Mouse (Mus musculus) heart, embryonic 12.5 days (tissue): ENCODE results near the gene Cped1. TPM values are rescaled to one million over a fixed set of nuclear protein-coding genes. Genes with fewer than 3 reads are reported as not detected.

ENCODE experiments used
- ATAC-seq: fragments of 200-750 bp; cut with Nextera tagmentation; 2 replicates; pipeline ENCODE4 v1.8.0; 2017; ENCODE audit warnings: moderate TSS enrichment, moderate library complexity; ENCODE audit not compliant: insufficient number of reproducible peaks, low FRiP score
- H3K27ac ChIP-seq: fragments of 300-500 bp; sonication (generic); 2 replicates; pipeline ENCODE4 v1.5.1; 2016; ENCODE audit warnings: mild to moderate bottlenecking, moderate library complexity; ENCODE audit not compliant: poor library complexity, severe bottlenecking
- H3K27me3 ChIP-seq: fragments of 300-500 bp; sonication (generic); replicated peaks from 2 replicates; pipeline ENCODE4 v1.6.1; 2016; ENCODE audit warnings: mild to moderate bottlenecking, moderate library complexity
- H3K36me3 ChIP-seq: fragments of 300-500 bp; sonication (generic); 2 replicates; pipeline ENCODE4 v1.6.1; 2016; ENCODE audit warnings: mild to moderate bottlenecking, moderate library complexity
- H3K4me1 ChIP-seq: fragments of 300-500 bp; sonication (generic); replicated peaks from 2 replicates; pipeline ENCODE4 v1.6.1; 2016; ENCODE audit warnings: mild to moderate bottlenecking
- H3K4me2 ChIP-seq: fragments of 300-500 bp; sonication (generic); 2 replicates; pipeline ENCODE4 v1.6.1; 2016; ENCODE audit warnings: mild to moderate bottlenecking, moderate library complexity
- H3K4me3 ChIP-seq: fragments of 300-500 bp; sonication (generic); 2 replicates; pipeline ENCODE4 v1.5.1; 2016; ENCODE audit warnings: mild to moderate bottlenecking
- H3K9ac ChIP-seq: fragments of 300-500 bp; sonication (generic); 2 replicates; pipeline ENCODE4 v1.6.1; 2016; ENCODE audit warnings: mild to moderate bottlenecking, moderate library complexity
- H3K9me3 ChIP-seq: fragments of 300-500 bp; sonication (generic); replicated peaks from 2 replicates; pipeline ENCODE4 v1.6.1; 2016; ENCODE audit warnings: mild to moderate bottlenecking, moderate library complexity
- WGBS: fragments of 180-500 bp; shearing (Covaris S2); methylation state at CpG from one replicate; pipeline ENCODE4 v1.1.7; 2016; 5-methylcytosine and 5-hydroxymethylcytosine counted together
- polyA plus RNA-seq: library from polyadenylated mRNA; unstranded; fragments of >200 nt; fragmentation: Nextera tagmentation; extraction: Ambion mirVana; gene quantifications from 2 replicates; pipeline ENCODE4 v1.2.1, GENCODE M21; 2016

Cped1 gene
- polyA plus RNA-seq, 1 experiment from 2014 or later = 5.2 TPM

- no peak overlapping the region for H3K27ac ChIP-seq
- 0 out of 2 replicates have a peak, but pooled peaks cover 9% of the 10 kb centered on the region for H3K4me1 ChIP-seq
- ATAC-seq = no peak
- H3K27me3 ChIP-seq = no peaks in the 10 kb centered on the region
- 71% methylated on average over 5 of the region's 6 CpGs for WGBS
- H3K4me3 ChIP-seq = no peak overlapping the region
- no peak overlapping the region for H3K9ac ChIP-seq
- H3K9me3 ChIP-seq = no peaks in the 10 kb centered on the region
- no peaks in the 10 kb centered on the region for H3K36me3 ChIP-seq
- H3K4me2 ChIP-seq = no peak overlapping the region
Observed at GRCm38 (mm10) chr6:22206630-22207293, 221.0 kb downstream of the Cped1 start.

GRCm38 (mm10) chr6:22212158-22212557 is 226.4 kb downstream of the Cped1 start:
- Histone ChIP-seq H3K36me3 (no peaks in the 10 kb centered on the region), H3K9me3 (no peaks in the 10 kb centered on the region), H3K27ac (no peak overlapping the region), H3K4me2 (no peak overlapping the region), H3K9ac (no peak overlapping the region), H3K27me3 (no peaks in the 10 kb centered on the region), H3K4me3 (no peak overlapping the region), H3K4me1 (peaks cover 8% of the 10 kb centered on the region; the same call in 1 of the 2 replicates)
- 80% methylated on average over 6 of the region's 6 CpGs for WGBS
- no peak for ATAC-seq

GRCm38 (mm10) chr6:22213187-22213586 is 227.5 kb downstream of the Cped1 start:
- Histone ChIP-seq H3K4me1 (peaks cover 8% of the 10 kb centered on the region; the same call in 1 of the 2 replicates), H3K36me3 (no peaks in the 10 kb centered on the region), H3K9ac (no peak overlapping the region), H3K4me3 (no peak overlapping the region), H3K27ac (no peak overlapping the region), H3K27me3 (no peaks in the 10 kb centered on the region), H3K4me2 (no peak overlapping the region), H3K9me3 (no peaks in the 10 kb centered on the region)
- no peak for ATAC-seq
- WGBS = 74% methylated on average over 5 of the region's 5 CpGs

- Histone ChIP-seq H3K9ac (no peak overlapping the region), H3K4me2 (no peak overlapping the region), H3K36me3 (no peaks in the 10 kb centered on the region), H3K4me1 (peaks cover 8% of the 10 kb centered on the region; the same call in 1 of the 2 replicates), H3K27ac (no peak overlapping the region), H3K27me3 (no peaks in the 10 kb centered on the region), H3K9me3 (no peaks in the 10 kb centered on the region), H3K4me3 (no peak overlapping the region)
- ATAC-seq = no peak
- 47% methylated on average over 3 of the region's 3 CpGs for whole genome bisulfite sequencing
Observed at GRCm38 (mm10) chr6:22213813-22214212, 228.1 kb downstream of the Cped1 start.

- Histone ChIP-seq H3K27me3 (no peaks in the 10 kb centered on the region), H3K4me2 (no peak overlapping the region), H3K9me3 (no peaks in the 10 kb centered on the region), H3K4me1 (peaks cover 8% of the 10 kb centered on the region; the same call in 1 of the 2 replicates), H3K36me3 (no peaks in the 10 kb centered on the region), H3K9ac (no peak overlapping the region), H3K27ac (no peak overlapping the region), H3K4me3 (no peak overlapping the region)
- WGBS = 82% methylated on average over 6 of the region's 6 CpGs
- no peak for ATAC-seq
Observed at GRCm38 (mm10) chr6:22214665-22215064, 228.9 kb downstream of the Cped1 start.

- ATAC-seq = no peak
- Histone ChIP-seq H3K4me1 (peaks cover 13% of the 10 kb centered on the region), H3K4me2 (no peak overlapping the region), H3K9ac (no peak overlapping the region), H3K27ac (no peak overlapping the region), H3K4me3 (no peak overlapping the region), H3K9me3 (no peaks in the 10 kb centered on the region), H3K36me3 (no peaks in the 10 kb centered on the region), H3K27me3 (no peaks in the 10 kb centered on the region)
- 89% methylated on average over 14 of the region's 14 CpGs for WGBS
Observed at GRCm38 (mm10) chr6:22216276-22216973, 230.7 kb downstream of the Cped1 start.

- Histone ChIP-seq H3K27ac (peak overlapping the region; percentile 34; the same call in 1 of the 2 replicates), H3K36me3 (no peaks in the 10 kb centered on the region), H3K4me1 (peaks cover 13% of the 10 kb centered on the region), H3K4me3 (no peak overlapping the region), H3K9ac (no peak overlapping the region), H3K9me3 (no peaks in the 10 kb centered on the region), H3K27me3 (no peaks in the 10 kb centered on the region), H3K4me2 (no peak overlapping the region)
- 75% methylated on average over 8 of the region's 8 CpGs for WGBS
- no peak for ATAC-seq
Observed at GRCm38 (mm10) chr6:22221134-22221533, 235.4 kb downstream of the Cped1 start.

GRCm38 (mm10) chr6:22222087-22222486 is 236.4 kb downstream of the Cped1 start:
- 69% methylated on average over 4 of the region's 4 CpGs for WGBS
- Histone ChIP-seq H3K9ac (no peak overlapping the region), H3K27me3 (no peaks in the 10 kb centered on the region), H3K36me3 (no peaks in the 10 kb centered on the region), H3K27ac (no peak overlapping the region), H3K4me1 (peaks cover 13% of the 10 kb centered on the region), H3K4me3 (no peak overlapping the region), H3K4me2 (no peak overlapping the region), H3K9me3 (no peaks in the 10 kb centered on the region)
- ATAC-seq = no peak

- no peak for ATAC-seq
- Histone ChIP-seq H3K27ac (no peak overlapping the region), H3K4me2 (no peak overlapping the region), H3K4me1 (peaks cover 13% of the 10 kb centered on the region), H3K27me3 (no peaks in the 10 kb centered on the region), H3K9me3 (no peaks in the 10 kb centered on the region), H3K36me3 (no peaks in the 10 kb centered on the region), H3K4me3 (no peak overlapping the region), H3K9ac (no peak overlapping the region)
- WGBS = 87% methylated on average over 8 of the region's 8 CpGs
Observed at GRCm38 (mm10) chr6:22222947-22223346, 237.2 kb downstream of the Cped1 start.

GRCm38 (mm10) chr6:22224351-22224750 is 238.6 kb downstream of the Cped1 start:
- no peaks in the 10 kb centered on the region for H3K9me3 ChIP-seq
- H3K27me3 ChIP-seq = no peaks in the 10 kb centered on the region
- 84% methylated on average over 4 of the region's 4 CpGs for WGBS
- H3K4me3 ChIP-seq = no peak overlapping the region
- no peak for ATAC-seq
- H3K9ac ChIP-seq = no peak overlapping the region
- no peak overlapping the region for H3K4me2 ChIP-seq
- H3K4me1 ChIP-seq = peaks cover 13% of the 10 kb centered on the region
- H3K36me3 ChIP-seq = no peaks in the 10 kb centered on the region
- H3K27ac ChIP-seq = no peak overlapping the region

GRCm38 (mm10) chr6:22231244-22231643 is 245.5 kb downstream of the Cped1 start:
- no peak for ATAC-seq
- H3K4me3 ChIP-seq = no peak overlapping the region
- peaks cover 13% of the 10 kb centered on the region for H3K4me1 ChIP-seq
- no peaks in the 10 kb centered on the region for H3K9me3 ChIP-seq
- no peak overlapping the region for H3K27ac ChIP-seq
- no peak overlapping the region for H3K9ac ChIP-seq
- H3K36me3 ChIP-seq = no peaks in the 10 kb centered on the region
- H3K27me3 ChIP-seq = no peaks in the 10 kb centered on the region
- H3K4me2 ChIP-seq = no peak overlapping the region
- 76% methylated on average over 3 of the region's 3 CpGs for WGBS
